Mouse (Mus musculus): Measurements from ENCODE around the gene Fstl4.

- TF ChIP-seq CTCF (IDR thresholded peaks at IDR 0.05; ENCODE audit: low read depth) = no peak
- no peak for TF ChIP-seq EP300 (IDR thresholded peaks at IDR 0.05; ENCODE audit: low read depth)
These were observed 10.9 kb downstream of the Fstl4 start for GRCm38 (mm10) chr11:52775291-52775690.

Data from liver, postnatal 0 days (tissue).